Mouse (Mus musculus) hindbrain, embryonic 14.5 days (tissue): Measurements from ENCODE around the gene Mdga1. TPM values are rescaled to one million over a fixed set of nuclear protein-coding genes. Genes with fewer than 3 reads are reported as not detected.

Experiments used
- ATAC-seq: fragments of 200-750 bp; cut with Nextera tagmentation; 2 replicates; pipeline ENCODE4 v1.8.0; 2017; ENCODE audit warnings: moderate number of reproducible peaks, mild to moderate bottlenecking, moderate TSS enrichment, moderate library complexity; ENCODE audit not compliant: low FRiP score
- DNase-seq: peaks from one replicate; pipeline ENCODE4 v3.0.0-alpha.2; 2015; ENCODE audit warnings: low spot score
- H3K27ac ChIP-seq: fragments of 300-500 bp; sonication (generic); 2 replicates; pipeline ENCODE4 v1.5.1; 2014; ENCODE audit warnings: mild to moderate bottlenecking, moderate library complexity
- H3K27me3 ChIP-seq: fragments of 300-500 bp; sonication (generic); 2 replicates; pipeline ENCODE4 v1.6.1; 2014; ENCODE audit warnings: mild to moderate bottlenecking, low read length, mixed read lengths; ENCODE audit not compliant: control insufficient read depth, insufficient read depth
- H3K36me3 ChIP-seq: fragments of 300-500 bp; sonication (generic); replicated peaks from 2 replicates; pipeline ENCODE4 v1.6.1; 2014; ENCODE audit not compliant: control insufficient read depth, insufficient read depth
- H3K4me1 ChIP-seq: fragments of 300-500 bp; sonication (generic); replicated peaks from 2 replicates; pipeline ENCODE4 v1.6.1; 2014; ENCODE audit warnings: antibody characterized with exemption, low read length, mixed read lengths; ENCODE audit not compliant: control insufficient read depth, insufficient read depth
- H3K4me2 ChIP-seq: fragments of 300-500 bp; sonication (generic); replicated peaks from 2 replicates; pipeline ENCODE4 v1.6.1; 2014; ENCODE audit warnings: mild to moderate bottlenecking, moderate library complexity
- H3K4me3 ChIP-seq: fragments of 300-500 bp; sonication (generic); replicated peaks from 2 replicates; pipeline ENCODE4 v1.5.1; 2014; ENCODE audit warnings: mild to moderate bottlenecking, low read length
- H3K9ac ChIP-seq: fragments of 300-500 bp; sonication (generic); 2 replicates; pipeline ENCODE4 v1.6.1; 2014
- H3K9me3 ChIP-seq: fragments of 300-500 bp; sonication (generic); 2 replicates; pipeline ENCODE4 v1.6.1; 2016; ENCODE audit warnings: low read length; ENCODE audit not compliant: control insufficient read depth
- WGBS: fragments of 180-500 bp; shearing (Covaris S2); extraction: QIAGEN DNeasy Blood & Tissue Kit; methylation state at CpG from one replicate; pipeline ENCODE4 v1.1.7; 2014; 5-methylcytosine and 5-hydroxymethylcytosine counted together
- polyA plus RNA-seq: library from polyadenylated mRNA; unstranded; fragments of >200 nt; fragmentation: Nextera tagmentation; extraction: Ambion mirVana; gene quantifications from 2 replicates; pipeline ENCODE4 v1.2.1, GENCODE M21; 2014

Mdga1 gene
- polyA plus RNA-seq, 1 experiment from 2014 or later = 17.6 TPM

- Histone ChIP-seq H3K4me3 (no peak overlapping the region), H3K4me2 (no peak overlapping the region), H3K9ac (no peak overlapping the region), H3K36me3 (no peaks in the 10 kb centered on the region), H3K9me3 (no peaks in the 10 kb centered on the region), H3K27ac (no peak overlapping the region), H3K4me1 (no peaks in the 10 kb centered on the region; the same call in 1 of the 2 replicates), H3K27me3 (no peaks in the 10 kb centered on the region)
- 21% methylated on average over 3 of the region's 3 CpGs for WGBS
- DNase-seq (no peak), ATAC-seq (no peak)
Observed at GRCm38 (mm10) chr17:29985534-29985933, 15.6 kb upstream of the Mdga1 start.

GRCm38 (mm10) chr17:29984931-29985330 is 15.0 kb upstream of the Mdga1 start:
- Histone ChIP-seq H3K27me3 (no peaks in the 10 kb centered on the region), H3K36me3 (no peaks in the 10 kb centered on the region), H3K4me3 (no peak overlapping the region), H3K4me2 (no peak overlapping the region), H3K9me3 (no peaks in the 10 kb centered on the region), H3K9ac (no peak overlapping the region), H3K4me1 (no peaks in the 10 kb centered on the region; the same call in 1 of the 2 replicates), H3K27ac (no peak overlapping the region)
- ATAC-seq (no peak), DNase-seq (no peak)
- 87% methylated on average over 7 of the region's 7 CpGs for WGBS

GRCm38 (mm10) chr17:29983190-29983589 is 13.3 kb upstream of the Mdga1 start:
- Histone ChIP-seq H3K9ac (no peak overlapping the region), H3K4me1 (no peaks in the 10 kb centered on the region; the same call in 1 of the 2 replicates), H3K27ac (no peak overlapping the region), H3K4me2 (no peak overlapping the region), H3K9me3 (no peaks in the 10 kb centered on the region), H3K4me3 (no peak overlapping the region), H3K27me3 (no peaks in the 10 kb centered on the region), H3K36me3 (no peaks in the 10 kb centered on the region)
- ATAC-seq (no peak), DNase-seq (no peak)
- 81% methylated on average over 5 of the region's 5 CpGs for WGBS

GRCm38 (mm10) chr17:29981568-29981967 is 11.7 kb upstream of the Mdga1 start:
- Histone ChIP-seq H3K9me3 (no peaks in the 10 kb centered on the region), H3K4me3 (no peak overlapping the region), H3K4me2 (no peak overlapping the region), H3K27me3 (no peaks in the 10 kb centered on the region), H3K36me3 (no peaks in the 10 kb centered on the region), H3K4me1 (no peaks in the 10 kb centered on the region; the same call in 1 of the 2 replicates), H3K27ac (no peak overlapping the region), H3K9ac (no peak overlapping the region)
- DNase-seq (no peak), ATAC-seq (no peak)
- 69% methylated on average over 8 of the region's 8 CpGs for WGBS

- Histone ChIP-seq H3K4me3 (no peak overlapping the region), H3K27ac (no peak overlapping the region), H3K9me3 (no peaks in the 10 kb centered on the region), H3K4me1 (no peaks in the 10 kb centered on the region), H3K27me3 (no peaks in the 10 kb centered on the region), H3K9ac (no peak overlapping the region), H3K36me3 (no peaks in the 10 kb centered on the region), H3K4me2 (no peak overlapping the region)
- DNase-seq (no peak), ATAC-seq (no peak)
- 86% methylated on average over 7 of the region's 7 CpGs for WGBS
Observed at GRCm38 (mm10) chr17:29979841-29980240, 10.0 kb upstream of the Mdga1 start.

GRCm38 (mm10) chr17:29979020-29979419 is 9.1 kb upstream of the Mdga1 start:
- no peak overlapping the region for H3K27ac ChIP-seq
- H3K27me3 ChIP-seq = no peaks in the 10 kb centered on the region
- ATAC-seq (no peak), DNase-seq (no peak)
- H3K4me3 ChIP-seq = no peak overlapping the region
- 61% methylated on average over 4 of the region's 4 CpGs for WGBS
- H3K9ac ChIP-seq = no peak overlapping the region
- no peak overlapping the region for H3K4me2 ChIP-seq
- no peaks in the 10 kb centered on the region for H3K9me3 ChIP-seq
- no peaks in the 10 kb centered on the region for H3K36me3 ChIP-seq
- no peaks in the 10 kb centered on the region for H3K4me1 ChIP-seq

GRCm38 (mm10) chr17:29975731-29976130 is 5.8 kb upstream of the Mdga1 start:
- ATAC-seq = peak; percentile 75; the same call in 1 of the 2 replicates
- H3K9ac ChIP-seq = no peak overlapping the region
- H3K9me3 ChIP-seq = no peaks in the 10 kb centered on the region
- no peak overlapping the region for H3K4me3 ChIP-seq
- H3K27ac ChIP-seq = no peak overlapping the region
- no peaks in the 10 kb centered on the region; the same call in 1 of the 2 replicates for H3K4me1 ChIP-seq
- WGBS = 9% methylated on average over 8 of the region's 8 CpGs
- H3K4me2 ChIP-seq = no peak overlapping the region
- DNase-seq = peak; percentile 88
- no peaks in the 10 kb centered on the region for H3K27me3 ChIP-seq
- no peaks in the 10 kb centered on the region for H3K36me3 ChIP-seq

GRCm38 (mm10) chr17:29973226-29973625 is 3.3 kb upstream of the Mdga1 start:
- no peaks in the 10 kb centered on the region for H3K9me3 ChIP-seq
- ATAC-seq (no peak), DNase-seq (no peak)
- no peak overlapping the region for H3K4me2 ChIP-seq
- H3K4me3 ChIP-seq = no peak overlapping the region
- no peak overlapping the region for H3K27ac ChIP-seq
- no peaks in the 10 kb centered on the region for H3K27me3 ChIP-seq
- 95% methylated on average over 7 of the region's 7 CpGs for WGBS
- H3K4me1 ChIP-seq = no peaks in the 10 kb centered on the region; the same call in 1 of the 2 replicates
- no peaks in the 10 kb centered on the region for H3K36me3 ChIP-seq
- no peak overlapping the region for H3K9ac ChIP-seq

GRCm38 (mm10) chr17:29971761-29972432 is 2.0 kb upstream of the Mdga1 start:
- 34% methylated on average over 15 of the region's 15 CpGs for WGBS
- no peak for DNase-seq
- Histone ChIP-seq H3K9ac (no peak overlapping the region), H3K27ac (no peak overlapping the region), H3K4me1 (no peaks in the 10 kb centered on the region; the same call in 1 of the 2 replicates), H3K4me2 (no peak overlapping the region), H3K9me3 (no peaks in the 10 kb centered on the region), H3K36me3 (no peaks in the 10 kb centered on the region), H3K4me3 (no peak overlapping the region), H3K27me3 (no peaks in the 10 kb centered on the region)
- ATAC-seq = no peak
